Mouse (Mus musculus): ENCODE results near the gene Nkapd1.
A peak's percentile ranks its signal among the peaks of the same experiment; 100 is the strongest.

The Nkapd1 gene

DNA sequence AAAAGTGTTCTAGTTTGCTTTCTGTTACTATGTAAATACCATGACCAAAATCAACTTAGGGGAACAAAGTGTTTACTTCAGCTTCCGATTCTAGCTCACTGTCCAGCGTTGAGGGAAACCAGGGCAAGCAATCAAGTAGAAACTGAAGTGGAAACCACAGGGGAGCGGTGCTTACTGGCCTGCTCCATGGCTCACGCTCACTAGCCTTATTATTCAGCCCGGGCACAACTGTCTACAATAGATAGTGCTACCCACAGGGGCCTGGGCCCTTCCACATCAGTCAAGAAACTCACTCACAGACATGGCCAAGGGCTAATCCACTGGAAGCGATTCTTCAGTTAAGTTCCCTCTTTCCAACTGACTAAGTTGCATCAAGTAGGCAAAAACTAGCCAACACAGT, 15.7 kb downstream of the Nkapd1 start:
- no peak for DNase-seq (ENCODE audit: low spot score in 2 of 2)

DNA sequence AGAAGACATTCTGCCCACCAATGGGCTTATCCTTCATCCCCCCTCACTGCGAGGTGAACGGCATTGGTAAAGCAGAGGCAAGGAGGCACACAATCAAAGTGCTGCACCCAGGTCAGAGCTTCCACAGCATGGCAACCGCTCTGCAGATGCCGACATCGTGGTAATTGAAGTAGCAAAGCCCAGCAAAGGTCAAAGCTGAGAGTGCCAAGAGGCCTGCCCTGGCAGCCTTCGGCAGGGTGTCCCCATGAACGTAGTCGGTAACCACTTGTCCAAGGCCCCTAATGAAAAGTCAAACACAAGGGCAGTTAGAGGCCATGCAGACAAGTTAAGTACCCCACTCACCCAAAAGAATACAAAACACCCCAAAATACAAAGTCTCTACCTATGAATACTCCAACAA, 20.3 kb downstream of the Nkapd1 start:
- no peak for DNase-seq (ENCODE audit: low spot score in 2 of 2)

DNA sequence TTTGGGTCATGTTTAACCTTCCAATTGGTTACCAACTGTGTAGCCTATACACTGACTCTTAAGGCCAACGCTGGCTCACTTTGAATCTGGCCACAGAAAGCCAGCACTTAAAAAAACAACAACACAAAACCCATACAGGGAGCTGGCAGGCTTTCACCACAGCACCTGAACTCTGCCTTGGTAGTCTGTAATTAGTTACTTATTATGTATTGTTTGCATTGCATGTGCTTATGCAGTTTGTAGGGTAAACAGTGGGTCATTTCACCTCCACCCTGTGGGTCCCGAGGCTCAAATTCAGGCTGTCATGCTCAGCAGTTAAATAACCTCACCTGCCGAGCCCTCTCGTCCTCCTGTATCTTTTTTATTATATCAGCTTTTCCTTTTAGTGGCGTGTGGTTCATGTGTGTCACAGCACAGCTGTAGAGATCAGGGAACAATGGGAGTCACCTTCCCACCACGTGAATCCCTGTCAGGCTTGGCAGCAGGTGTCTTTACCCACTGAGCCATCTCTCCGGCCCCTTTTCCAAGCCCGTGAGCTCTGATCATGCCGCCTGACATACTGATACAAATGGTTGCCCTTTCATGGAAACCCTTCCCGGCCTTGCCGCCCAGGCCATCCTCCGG, 22.4 kb downstream of the Nkapd1 start:
- DNase-seq (ENCODE audit: low spot score in 2 of 2), result peak in 1 of 2 experiments; percentile 9

DNA sequence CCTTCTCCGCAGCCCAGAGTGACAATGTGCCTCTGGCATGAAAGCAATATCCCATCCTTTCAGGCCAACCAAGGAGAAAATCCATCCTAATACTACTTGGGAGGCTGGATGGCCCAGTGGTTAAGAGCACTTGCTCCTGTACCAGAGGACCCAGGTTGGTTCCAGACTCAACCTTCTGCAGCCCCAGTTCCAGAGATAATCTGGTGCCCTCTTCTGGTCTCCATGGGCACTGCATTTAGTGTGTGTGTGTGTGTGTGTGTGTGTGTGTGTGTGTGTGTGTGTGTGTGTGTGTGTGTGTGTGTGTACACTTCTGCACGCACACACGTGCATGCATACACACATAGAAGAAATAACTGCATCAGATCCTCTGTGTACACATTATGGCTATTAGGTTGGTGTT, 23.7 kb downstream of the Nkapd1 start:
- DNase-seq (ENCODE audit: low spot score in 2 of 2), result no peak

DNA sequence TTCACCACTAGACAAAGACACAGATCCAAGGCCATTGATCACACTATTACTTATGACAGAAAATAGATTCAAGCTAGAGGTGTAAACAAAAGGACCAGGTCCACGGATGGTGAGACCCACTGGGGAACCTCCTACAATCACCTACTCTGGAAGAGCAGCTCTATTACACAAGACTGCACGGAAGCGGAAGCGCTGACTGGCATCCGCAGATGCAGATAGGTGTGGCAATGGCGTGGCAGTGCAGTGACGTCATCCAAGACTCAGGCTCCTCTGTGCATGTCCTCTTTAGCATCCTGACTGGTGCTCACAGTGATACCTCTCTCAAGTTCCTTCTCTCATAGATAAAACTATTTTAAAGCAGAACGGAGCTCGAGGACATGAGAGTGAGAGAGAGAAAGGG, 24.3 kb downstream of the Nkapd1 start:
- no peak for DNase-seq (ENCODE audit: low spot score in 2 of 2)

DNA sequence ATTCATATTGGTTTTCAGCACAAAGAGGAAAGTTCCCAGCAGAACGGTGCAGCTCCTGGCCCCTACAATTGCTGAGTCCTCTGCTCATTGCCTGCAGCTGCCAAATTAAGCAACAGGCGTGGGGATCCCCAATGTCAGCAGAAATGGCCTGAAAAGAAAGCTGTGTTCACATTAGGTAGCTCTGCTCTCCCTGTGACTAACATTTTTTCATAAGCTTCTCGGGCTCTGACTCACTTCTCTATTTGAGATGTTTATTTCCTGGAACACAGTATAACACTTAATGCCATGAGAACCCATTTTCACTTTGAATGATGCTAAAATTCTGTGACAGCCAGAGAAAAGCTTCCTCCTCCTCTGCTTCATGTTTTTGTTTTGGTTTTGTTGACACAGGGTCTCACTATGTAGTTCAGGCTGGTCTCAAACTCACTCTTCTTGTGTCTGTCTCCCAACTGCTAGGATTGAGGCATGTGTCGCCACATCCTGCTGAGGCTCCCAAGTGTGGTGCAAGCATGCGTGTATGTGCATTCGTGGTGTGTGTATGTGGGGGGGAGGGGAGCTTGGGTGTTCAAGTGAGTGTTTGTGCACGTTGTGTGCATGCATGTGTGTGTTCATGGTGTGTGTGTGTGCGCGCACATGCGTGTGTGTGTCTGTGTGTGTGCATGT, 26.3 kb downstream of the Nkapd1 start:
- DNase-seq (ENCODE audit: low spot score in 2 of 2), result no peak

DNA sequence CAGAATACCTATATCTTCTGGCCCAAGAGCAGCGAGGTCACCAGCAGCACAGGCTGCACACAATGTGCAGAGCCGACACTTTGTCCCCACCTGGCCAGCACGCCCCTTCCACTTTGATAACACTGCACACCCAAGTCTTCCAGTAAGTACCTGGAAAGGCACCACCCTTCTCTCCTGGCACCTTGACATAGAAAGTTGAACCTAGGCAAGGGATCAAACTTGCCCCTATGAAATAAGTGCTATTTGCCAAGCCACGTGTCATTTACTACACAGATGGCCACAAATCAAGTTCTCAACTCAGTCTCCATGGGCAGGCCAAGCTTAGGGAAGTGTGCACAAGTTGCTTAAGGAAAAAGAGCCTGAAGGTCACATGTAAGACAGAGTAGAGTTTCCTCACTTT, 30.3 kb downstream of the Nkapd1 start:
- no peak for DNase-seq (ENCODE audit: low spot score in 2 of 2)

DNA sequence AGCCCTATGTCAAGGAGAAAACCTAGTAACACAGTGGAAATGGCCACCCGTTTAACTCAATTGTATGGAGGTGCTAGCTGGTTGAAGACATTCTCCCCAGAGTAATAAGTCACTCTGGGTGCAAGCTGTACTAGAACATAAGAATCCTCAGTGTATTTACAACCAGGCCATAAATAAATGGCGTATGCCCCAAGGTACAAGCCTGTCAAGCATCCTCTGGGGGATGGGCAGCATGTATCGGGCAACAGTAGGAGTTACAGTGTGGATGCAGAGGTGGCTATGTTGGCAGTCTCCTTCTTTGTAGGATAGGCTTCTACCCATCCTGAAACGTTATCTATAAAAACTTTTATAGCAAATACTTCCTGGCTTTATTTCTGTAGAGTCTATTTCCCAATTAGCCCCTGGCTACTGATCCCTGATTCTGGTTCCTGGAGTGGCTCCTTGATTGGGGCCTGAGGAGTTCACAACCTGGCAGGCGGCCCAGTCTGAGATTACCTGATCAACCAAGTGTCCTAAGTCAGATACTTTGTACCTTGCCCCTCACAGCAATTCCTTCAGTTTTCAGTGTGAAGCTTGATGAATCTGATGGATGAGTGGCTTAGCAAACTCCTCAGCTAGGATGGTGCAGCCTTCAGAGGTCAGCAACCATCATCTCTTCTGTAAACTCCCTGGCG, 32.0 kb downstream of the Nkapd1 start:
- DNase-seq (ENCODE audit: low spot score in 2 of 2), result no peak

DNA sequence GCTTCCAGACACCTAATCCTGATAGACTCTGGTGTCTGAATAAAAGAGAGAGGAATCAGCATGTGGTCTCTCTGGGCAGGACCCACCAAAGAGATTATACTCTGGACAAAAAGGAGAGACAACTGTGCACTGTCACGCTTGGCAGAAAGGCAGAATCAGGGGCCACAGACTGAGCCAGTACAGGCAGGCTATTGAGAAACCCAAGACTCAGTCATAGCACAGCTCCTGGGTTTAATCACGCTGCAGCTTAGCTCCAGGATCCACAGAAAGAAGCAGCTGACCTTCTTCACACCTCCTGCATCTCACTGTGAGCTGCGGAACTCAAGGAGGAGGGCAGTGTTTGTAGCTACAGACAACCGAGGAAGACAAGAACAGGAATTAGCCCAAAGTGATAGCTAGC, 36.9 kb downstream of the Nkapd1 start:
- DNase-seq (ENCODE audit: low spot score in 2 of 2), result no peak

DNA sequence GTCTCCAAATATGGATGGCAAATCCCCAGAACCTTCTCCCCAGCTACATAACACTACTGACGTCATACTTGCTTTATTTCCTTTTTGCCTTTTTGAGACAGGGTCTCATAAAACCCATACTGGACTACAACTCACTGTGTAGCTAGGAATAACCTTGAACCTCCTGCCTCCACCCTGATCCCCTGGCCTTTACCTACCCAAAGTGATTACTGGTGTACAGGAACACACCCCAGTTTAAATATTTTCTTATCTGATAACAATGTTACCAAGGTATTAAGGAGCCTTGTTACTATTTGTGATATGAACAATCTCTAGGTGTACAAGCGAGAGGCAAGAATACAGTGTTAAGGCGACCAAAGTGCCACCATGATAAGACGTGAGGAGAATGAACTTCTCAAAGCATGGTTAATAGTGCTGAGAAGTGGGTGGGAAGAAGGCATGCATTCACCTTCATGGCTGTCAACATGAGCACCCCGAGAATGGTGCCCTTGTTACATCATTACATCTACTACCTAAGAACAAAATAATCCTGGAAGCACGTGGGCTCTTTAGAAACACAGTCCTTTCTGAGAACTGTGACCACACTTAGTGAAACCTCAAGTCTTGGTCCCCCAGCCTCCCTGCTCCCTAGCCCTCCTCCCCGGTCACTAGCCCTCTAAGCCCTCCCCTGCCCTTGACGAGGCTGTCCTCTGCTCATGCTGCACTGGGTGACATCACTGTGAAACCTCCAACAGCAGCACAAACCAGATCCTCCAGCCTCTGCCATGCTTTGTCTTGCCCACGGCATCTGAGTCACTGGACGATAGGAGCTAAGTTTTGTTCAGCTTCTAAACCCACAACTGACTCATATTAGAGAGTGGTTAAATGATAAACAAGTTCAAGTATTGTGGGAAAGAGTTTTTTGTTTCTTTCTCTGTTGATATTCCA, 47.4 kb downstream of the Nkapd1 start:
- peak in 1 of 2 experiments; percentile 65 for DNase-seq (ENCODE audit: low spot score in 2 of 2)

DNA sequence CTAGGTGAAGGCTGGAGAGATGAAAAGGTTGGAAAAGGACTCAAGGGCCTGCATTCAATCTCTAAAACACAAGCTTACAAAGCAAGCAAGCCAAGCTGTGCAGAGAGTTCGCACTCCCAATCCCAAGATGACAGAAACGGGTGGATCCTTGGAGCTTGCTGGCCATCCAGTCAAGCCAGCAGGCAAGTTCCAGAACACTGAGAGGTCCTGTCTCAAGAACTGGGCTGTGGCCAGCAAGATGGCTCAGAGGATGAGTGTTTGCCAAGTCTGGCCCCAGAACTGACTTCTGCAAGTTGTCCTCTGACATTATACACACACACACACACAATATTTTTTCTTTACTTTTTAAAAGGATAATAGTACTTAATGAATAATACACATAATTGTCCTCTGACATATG, 49.4 kb downstream of the Nkapd1 start:
- DNase-seq (ENCODE audit: low spot score in 2 of 2), result no peak

DNA sequence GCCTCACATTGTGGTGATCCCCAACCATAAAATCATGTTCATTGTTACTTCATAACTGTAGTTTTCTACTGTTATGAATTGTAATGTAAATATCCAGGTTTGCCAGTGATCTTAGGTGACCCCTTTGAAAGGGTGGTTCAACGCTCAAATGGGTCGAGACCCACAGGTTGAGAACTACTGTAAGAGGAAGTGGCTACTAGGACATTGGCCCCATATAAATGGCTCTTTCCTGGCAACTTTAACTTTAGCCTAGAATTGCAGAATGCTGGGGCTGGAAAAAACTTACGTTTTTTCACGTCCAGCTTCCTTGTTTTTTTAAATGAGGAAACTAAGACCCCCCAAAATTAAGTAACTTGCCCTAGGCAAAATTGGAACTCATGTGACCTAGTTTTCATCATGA, 49.9 kb downstream of the Nkapd1 start:
- DNase-seq (ENCODE audit: low spot score in 2 of 2), result no peak

DNA sequence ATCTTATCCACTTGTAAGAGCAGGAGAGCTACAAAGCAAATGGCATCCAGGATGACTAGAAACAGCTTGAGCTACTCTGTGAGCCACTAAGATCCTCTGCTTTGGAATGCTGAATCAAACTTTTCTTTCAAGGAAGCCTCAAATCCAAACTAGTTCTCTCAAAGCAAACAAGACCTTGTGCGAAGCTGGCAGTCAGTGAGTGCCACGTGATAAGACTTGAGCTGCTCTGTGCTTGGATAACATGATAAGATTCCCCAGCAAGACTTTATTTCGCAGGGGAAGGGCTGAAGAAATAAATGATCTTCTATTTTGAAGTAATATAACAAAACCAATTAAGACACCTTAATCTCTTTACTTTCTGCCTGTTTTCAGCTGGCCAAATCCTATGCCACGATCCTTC, 51.3 kb downstream of the Nkapd1 start:
- no peak for DNase-seq (ENCODE audit: low spot score in 2 of 2)

DNA sequence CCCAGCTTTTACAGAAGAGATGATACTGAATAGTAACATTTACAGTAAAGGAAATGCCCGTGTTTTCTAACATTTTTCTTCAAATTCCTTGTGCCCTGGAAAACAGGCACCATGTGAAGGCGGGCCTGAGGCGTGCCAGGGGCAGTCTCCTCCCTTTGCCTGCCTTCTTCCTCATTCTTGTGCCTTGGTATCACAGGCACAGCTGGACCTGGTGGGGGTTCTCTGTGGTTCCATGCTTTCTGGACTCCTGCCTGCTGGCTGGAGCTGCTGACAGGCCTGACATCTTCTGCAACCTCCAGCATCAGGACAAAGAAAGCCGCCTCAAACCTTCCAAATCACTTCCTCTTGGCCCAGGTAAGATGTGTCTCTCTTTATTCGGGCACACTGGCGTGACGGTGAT, 52.1 kb downstream of the Nkapd1 start:
- DNase-seq (ENCODE audit: low spot score in 2 of 2), result peak in 1 of 2 experiments; percentile 18

DNA sequence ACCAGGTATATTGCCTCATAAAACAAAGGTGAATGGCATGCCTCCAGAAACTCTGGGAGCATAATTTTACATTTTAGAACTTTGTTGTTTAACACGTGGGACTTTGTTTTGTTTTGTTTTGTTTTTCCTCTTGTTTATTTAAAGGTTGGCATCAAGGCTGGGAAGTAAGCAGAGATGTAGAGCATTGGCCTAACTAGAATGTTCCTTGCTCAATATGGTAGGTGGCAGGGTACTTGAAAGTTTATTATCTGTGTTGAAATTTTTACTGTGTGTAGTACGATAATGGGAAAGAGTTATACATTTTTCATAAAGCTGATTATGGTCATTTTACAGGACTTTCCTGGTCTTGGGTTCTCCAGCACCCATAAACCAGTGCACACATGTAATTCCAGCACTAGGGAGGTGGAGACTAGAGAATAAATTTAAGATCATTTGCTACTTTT, 55.3 kb downstream of the Nkapd1 start:
- DNase-seq (ENCODE audit: low spot score in 2 of 2), result no peak

DNA sequence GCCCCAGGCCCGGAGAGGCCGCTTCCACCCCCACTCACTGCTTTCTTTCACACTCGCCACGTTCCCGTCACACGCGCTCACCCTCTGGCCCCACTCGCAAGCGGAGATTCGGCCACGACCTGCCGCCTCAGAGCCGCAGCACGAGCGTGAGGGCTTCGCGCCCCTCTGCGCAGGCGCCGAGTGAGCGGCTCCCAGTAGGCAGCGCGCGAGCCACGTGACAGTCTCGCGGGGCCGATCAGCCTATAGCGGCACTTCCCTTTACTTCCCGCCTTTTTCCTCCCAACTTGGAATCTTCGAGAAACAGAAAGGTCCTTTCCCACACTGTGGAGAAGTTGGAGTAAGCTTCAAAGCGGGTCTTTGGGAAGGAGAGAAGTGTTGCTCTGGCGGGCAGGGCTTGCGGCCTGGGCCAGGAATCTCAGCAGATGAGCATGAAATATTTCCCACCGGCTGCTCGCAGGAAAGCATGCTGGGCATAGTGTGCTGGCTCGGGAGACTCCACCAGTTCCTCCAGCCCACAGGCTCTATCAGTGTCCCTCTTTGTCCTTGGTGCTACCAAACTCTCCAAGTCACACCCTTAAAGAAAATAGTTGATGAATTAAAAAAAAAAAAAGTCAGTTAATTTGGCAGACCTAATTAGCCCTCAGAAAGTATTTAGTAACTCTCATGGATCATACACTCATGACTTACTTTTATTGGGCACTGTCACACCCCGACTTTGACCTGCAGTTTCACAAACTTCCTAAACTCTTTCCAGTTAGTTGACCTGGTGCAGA, 55.9 kb downstream of the Nkapd1 start, which contains the start of gene Tex12:
Gene Tex12 (minus strand): TSS at position 181 of the 773 bp plus-strand sequence.
- no peak for DNase-seq (ENCODE audit: low spot score in 2 of 2)

Data from urinary bladder, adult 18-20 months (tissue).